Mouse (Mus musculus) embryo, embryonic 10.5 days (tissue): ENCODE data around the gene Sdsl.

Experiments
- DNase-seq: peaks from one replicate; pipeline ENCODE4 v3.0.0-alpha.2; 2015; ENCODE audit warnings: low spot score

Sdsl gene

GRCm38 (mm10) chr5:120495064-120495702 is 22.6 kb upstream of the Sdsl start:
- DNase-seq: no peak

GRCm38 (mm10) chr5:120493873-120494395 is 21.3 kb upstream of the Sdsl start:
- DNase-seq: no peak

- DNase-seq: no peak
These were observed 20.8 kb upstream of the Sdsl start for GRCm38 (mm10) chr5:120493440-120493839.

- peak; percentile 70 for DNase-seq
These were observed 19.8 kb upstream of the Sdsl start for GRCm38 (mm10) chr5:120492437-120492836.

GRCm38 (mm10) chr5:120490679-120491192 is 18.1 kb upstream of the Sdsl start:
- no peak for DNase-seq

GRCm38 (mm10) chr5:120487844-120488243 is 15.2 kb upstream of the Sdsl start:
- no peak for DNase-seq

GRCm38 (mm10) chr5:120483399-120483798 is 10.8 kb upstream of the Sdsl start:
- DNase-seq: no peak

- peak; percentile 12 for DNase-seq
These were observed 8.6 kb upstream of the Sdsl start for GRCm38 (mm10) chr5:120481205-120481604.

- no peak for DNase-seq
These were observed 6.9 kb upstream of the Sdsl start for GRCm38 (mm10) chr5:120479538-120479937.

GRCm38 (mm10) chr5:120477993-120478392 is 5.4 kb upstream of the Sdsl start:
- no peak for DNase-seq

GRCm38 (mm10) chr5:120476296-120476695 is 3.7 kb upstream of the Sdsl start, which contains the start of gene Sds:
TSS of gene Sds (plus strand) at chr5:120476526.
- peak; percentile 7 for DNase-seq

- no peak for DNase-seq
These were observed 3.3 kb upstream of the Sdsl start for GRCm38 (mm10) chr5:120475861-120476260.

GRCm38 (mm10) chr5:120473361-120473760 is 751 bp upstream of the Sdsl start:
- DNase-seq: no peak

GRCm38 (mm10) chr5:120471538-120471937 is 1.1 kb downstream of the Sdsl start:
- no peak for DNase-seq

GRCm38 (mm10) chr5:120468830-120469229 is 3.8 kb downstream of the Sdsl start:
- no peak for DNase-seq

- DNase-seq: no peak
These were observed 4.3 kb downstream of the Sdsl start for GRCm38 (mm10) chr5:120468336-120468735.

GRCm38 (mm10) chr5:120467026-120467425 is 5.6 kb downstream of the Sdsl start:
- peak; percentile 41 for DNase-seq

GRCm38 (mm10) chr5:120465860-120466259 is 6.8 kb downstream of the Sdsl start:
- no peak for DNase-seq

- no peak for DNase-seq
These were observed 7.5 kb downstream of the Sdsl start for GRCm38 (mm10) chr5:120465062-120465461.

- peak; percentile 21 for DNase-seq
These were observed 8.3 kb downstream of the Sdsl start for GRCm38 (mm10) chr5:120464321-120464720.

- DNase-seq: no peak
These were observed 10.7 kb downstream of the Sdsl start for GRCm38 (mm10) chr5:120461902-120462301.

GRCm38 (mm10) chr5:120459133-120459532 is 13.5 kb downstream of the Sdsl start:
- DNase-seq: peak; percentile 15

- peak; percentile 96 for DNase-seq
These were observed 15.0 kb downstream of the Sdsl start for GRCm38 (mm10) chr5:120457628-120458027.
